Mouse (Mus musculus): Measurements from ENCODE around the gene Crygs.

Gene Crygs

DNA sequence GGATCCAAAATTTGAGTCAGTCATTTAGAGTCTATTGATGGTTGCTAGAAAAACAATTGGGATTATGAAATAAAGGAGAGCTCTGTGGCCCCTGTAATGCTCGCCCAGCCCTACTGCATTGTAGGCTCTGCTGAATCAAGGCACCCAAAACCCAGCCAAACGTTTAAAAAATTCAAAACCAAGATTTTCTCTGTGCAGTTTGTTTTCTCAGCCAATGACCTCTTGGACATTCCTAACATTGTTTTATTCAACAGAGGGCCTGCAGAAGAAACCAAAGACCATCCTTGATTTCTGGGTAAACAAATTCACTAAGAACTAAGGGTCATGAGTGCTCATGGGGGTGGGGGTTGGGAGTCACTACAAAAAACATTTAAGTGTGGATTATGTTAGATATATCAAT lies at the start of gene Crygs:
Crygs (minus strand) TSS at position 101 of the 400 bp plus-strand sequence.
- DNase-seq (ENCODE audit: low spot score), result no peak

DNA sequence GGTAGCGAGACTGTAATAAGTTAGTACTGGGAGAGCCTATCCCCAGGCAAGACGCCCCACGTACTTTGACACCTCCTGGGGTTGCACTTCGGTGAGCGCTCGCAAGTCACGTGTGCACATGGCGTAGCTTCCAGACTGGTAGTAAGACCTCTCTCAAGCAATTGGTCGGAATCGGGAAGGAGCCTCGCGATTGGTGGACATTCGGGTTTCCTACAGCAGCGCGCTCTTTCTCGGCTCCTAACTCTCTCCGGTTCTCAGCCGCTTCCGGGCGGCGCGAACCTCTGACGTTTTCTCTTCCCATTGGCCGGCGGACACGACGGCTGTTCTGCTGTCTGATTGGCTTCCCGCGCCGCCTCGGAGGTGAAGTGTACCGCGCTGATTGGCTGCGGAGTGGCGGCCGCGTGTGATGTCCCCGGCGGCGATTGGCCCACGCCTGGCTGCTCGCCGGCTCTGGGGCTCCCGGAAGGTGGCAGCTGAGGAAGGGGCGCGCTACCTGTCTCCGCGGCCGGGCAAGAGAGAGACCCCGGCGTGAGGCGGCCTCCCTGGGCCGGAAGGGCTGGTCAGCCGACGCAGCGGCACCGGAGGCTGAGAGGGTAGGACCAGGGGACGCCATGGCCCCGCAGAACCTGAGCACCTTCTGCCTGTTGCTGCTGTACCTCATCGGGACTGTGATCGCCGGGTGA lies 46.2 kb upstream of the Crygs start, which contains the start of the genes Tbccd1 and Dnajb11:
Tbccd1 (minus strand) TSS at position 239 of the 683 bp plus-strand sequence.
Dnajb11 (plus strand) TSS at position 415 of the 683 bp plus-strand sequence.
- DNase-seq (ENCODE audit: low spot score), result peak; percentile 99

DNA sequence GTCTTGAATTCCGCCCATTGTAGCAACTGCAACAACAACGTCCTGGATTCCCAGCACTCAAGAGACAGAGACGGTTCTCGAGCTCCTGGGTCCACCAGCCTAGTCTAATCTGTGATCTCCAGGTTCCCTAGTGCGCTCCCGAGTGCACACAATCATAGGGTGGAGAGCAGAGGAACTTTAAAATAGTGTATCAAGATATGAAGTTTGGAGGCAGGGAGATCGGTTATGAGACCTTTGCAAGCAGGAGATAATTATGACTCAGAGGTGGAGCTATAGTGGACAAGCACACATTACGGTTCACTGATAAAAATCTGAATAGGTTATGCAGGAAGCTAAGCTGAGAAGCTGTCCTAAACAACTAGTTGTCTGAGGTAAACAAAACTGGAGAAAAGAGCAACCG lies 45.4 kb upstream of the Crygs start:
- no peak for DNase-seq (ENCODE audit: low spot score)

- DNase-seq (ENCODE audit: low spot score), result no peak
These were observed 41.3 kb upstream of the Crygs start for GRCm38 (mm10) chr16:22852709-22853108.

GRCm38 (mm10) chr16:22848331-22848730 lies 37.0 kb upstream of the Crygs start:
- no peak for DNase-seq (ENCODE audit: low spot score)

GRCm38 (mm10) chr16:22847686-22848085 lies 36.3 kb upstream of the Crygs start:
- no peak for DNase-seq (ENCODE audit: low spot score)

DNA sequence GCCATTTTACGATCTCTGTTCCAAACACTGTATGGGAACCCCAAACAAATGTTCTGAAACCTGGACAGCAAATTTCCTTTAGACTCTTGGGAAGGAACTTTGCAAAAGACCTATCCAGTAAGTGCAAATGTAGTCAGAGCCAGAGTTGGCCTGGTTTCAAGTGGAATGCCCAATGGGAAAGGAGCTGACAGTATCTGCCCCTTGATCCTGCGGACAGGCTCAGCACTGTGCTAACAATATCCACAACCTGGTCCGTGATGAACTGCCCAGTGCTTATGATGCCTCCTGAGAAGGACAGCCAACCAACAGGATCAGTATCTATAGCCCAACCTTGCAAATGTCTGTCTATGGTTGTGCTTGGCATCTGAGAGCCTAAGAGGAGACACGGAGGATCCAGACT lies 34.1 kb upstream of the Crygs start:
- no peak for DNase-seq (ENCODE audit: low spot score)

DNA sequence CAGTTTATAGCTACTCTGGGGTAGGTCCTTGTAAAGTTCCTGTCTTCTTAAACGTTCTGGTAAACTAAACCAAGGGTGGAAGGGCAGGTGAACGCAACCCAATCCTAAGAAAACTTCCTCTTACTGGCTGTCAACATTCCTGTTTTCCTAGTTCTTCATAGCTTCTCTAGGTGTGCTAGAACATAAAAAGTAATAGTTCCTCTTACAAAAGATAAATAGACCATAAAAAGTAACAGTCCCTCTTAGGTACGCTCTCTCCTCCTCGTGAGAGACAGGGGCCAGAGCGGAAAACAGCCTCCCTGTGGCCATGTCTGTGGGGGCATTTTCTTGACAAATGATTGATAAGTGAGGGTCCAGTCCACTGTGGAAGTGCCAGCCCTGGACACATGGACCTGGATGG lies 33.5 kb upstream of the Crygs start:
- DNase-seq (ENCODE audit: low spot score), result no peak

DNA sequence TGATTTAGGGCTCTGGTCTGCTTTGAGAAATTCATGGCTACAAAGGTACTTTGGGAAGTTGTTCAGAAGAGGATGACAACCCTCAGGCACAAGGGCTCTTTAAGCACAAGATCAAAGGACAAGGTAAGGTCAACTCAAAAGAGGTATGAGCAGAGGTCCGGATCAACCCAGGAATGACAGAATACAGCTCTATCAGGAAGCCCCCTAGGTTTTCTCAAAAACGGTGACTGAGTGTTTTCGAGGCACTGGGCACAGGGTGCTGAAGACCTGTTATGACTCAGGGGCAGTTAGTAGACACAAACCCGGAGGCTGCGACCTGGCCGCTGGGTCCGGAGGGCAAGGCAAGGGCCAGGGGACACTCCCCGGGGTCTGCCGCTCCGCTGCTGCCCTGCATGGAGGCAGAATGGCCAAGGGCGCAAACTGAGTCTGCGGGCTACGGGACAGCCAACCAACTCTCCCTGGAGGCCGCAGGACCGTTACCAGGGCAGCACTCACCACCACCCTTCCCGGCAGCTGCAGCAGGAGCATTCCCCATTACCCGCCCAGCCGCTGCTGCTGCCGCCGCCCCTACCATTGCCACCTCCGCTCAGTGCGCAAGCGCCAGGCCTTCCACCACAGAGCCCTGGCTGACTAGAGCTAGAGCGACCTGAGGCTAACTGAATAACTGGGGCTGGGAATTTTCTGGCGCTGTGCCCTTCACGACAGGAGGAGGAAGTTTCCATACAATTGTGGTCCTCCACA lies 32.9 kb upstream of the Crygs start:
- peak; percentile 79 for DNase-seq (ENCODE audit: low spot score)

GRCm38 (mm10) chr16:22842871-22843270 lies 31.5 kb upstream of the Crygs start:
- DNase-seq (ENCODE audit: low spot score), result no peak

- DNase-seq (ENCODE audit: low spot score), result no peak
These were observed 27.9 kb upstream of the Crygs start for GRCm38 (mm10) chr16:22839146-22839857.

DNA sequence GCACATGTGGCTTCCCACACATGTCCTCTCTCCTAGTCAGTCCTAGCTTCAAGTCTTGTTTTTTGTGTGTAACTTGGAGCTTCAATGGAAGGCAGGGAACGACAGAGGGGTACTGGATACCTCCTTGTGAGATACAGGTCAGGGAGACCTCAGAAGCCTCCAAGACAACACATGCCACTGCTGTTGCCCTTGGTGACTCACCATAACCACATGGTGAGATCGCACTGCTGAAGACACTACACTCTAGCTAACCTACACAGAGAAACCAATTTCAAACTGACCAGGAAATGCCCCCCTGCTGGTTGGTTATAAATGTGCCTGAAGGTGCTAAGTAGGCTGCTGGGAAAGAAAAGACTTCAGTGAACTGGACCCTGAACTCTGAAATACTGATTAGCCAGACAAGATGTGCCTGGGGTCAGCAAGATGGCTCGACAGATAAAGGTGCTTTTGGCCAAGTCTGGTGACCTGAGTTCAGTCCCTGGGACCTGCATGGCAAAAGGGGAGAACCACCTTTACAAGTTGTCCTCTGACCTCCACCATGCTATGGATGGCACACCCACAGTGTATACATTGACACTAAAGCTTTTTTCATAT lies 21.7 kb upstream of the Crygs start:
- no peak for DNase-seq (ENCODE audit: low spot score)

DNA sequence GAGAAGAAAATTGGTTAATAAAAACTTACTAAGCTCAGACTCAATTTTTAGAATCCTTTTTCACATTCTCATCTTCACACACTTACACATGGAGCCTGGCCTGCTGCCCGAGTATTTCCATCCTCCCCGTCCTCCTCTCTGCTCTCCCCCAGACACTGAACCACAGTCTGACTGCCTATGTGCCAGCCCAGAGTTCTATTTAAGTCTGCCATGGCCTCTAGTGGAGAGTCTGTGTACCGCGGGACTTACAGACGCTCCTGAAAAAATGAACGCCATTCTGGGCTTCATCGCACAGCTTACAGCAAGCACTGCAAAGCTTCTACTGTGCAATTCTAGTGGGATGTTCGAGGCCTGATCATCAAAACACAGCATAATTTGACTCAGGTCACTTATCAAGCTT lies 9.4 kb upstream of the Crygs start:
- DNase-seq (ENCODE audit: low spot score), result peak; percentile 48

GRCm38 (mm10) chr16:22807468-22808070 lies 3.8 kb downstream of the Crygs start:
- peak; percentile 74 for DNase-seq (ENCODE audit: low spot score)

DNA sequence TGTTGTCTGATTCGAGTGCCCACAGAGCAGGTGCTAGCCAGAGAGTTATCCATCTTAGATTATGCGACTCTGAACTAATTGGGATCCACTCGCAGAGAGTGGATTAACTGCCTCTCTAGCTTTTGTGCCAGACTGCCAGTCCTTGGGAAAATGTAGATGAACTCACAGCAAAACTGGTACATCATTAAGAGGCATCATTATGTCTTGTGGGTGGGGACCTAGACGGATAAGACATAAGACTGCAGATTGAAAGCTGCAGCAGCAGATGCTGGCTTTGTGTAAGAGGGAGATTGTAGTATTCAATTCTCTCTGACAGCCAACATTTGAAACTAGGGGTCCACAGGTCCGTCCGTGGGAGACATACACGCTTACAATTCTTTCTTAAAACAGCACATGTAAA lies 8.6 kb downstream of the Crygs start:
- DNase-seq (ENCODE audit: low spot score), result no peak

DNA sequence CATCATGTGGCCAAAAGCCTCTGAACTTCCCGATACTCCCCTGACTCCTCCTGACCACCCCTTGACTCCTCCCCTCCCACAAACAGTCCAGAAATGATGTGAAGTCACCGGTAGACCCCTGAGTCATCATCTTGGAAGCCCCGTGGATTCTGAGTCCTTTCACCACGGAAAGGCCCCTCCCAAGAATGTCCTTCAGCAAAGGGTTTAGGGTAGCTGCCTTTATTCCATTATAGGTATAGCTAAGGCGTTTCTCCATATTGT lies 10.6 kb downstream of the Crygs start:
- DNase-seq (ENCODE audit: low spot score), result no peak

DNA sequence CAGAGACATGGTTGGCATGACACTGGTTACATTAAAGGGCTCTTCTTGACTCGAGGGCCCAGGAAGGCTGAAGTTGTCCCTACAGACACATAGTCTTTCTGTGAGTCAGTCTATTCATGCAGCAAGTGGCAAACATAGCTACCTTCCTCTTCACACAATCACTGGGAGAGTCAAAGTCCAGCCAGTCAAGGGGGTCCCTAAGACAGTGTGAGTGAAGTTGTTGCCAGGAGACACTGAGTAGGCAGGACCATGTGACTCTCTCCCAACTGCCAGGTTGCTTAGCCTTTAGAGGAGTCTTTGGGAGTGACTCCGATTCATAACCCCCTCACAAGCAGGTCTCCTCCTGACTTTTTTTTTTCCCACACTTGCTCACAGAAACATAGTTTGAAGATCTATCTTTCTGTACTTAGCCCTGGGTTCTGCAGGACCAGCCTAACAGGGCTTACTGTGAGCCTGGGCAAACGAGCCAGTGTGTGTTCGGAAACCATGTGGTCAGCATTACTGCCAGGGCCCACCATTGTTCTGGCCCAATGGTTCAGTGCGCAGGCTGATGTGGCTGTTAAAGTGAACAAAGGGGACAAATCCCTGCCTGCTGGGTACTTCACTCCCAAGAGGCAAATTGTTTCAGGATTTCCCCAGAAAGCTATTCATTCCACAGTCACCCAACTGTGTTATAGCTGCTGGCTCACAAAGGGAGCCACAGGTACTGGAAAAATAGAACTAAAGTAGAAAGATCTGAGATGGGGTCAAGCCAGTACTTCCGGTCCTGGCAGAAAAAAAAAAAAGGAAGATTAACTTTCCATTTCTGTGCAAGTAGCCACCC lies 11.1 kb downstream of the Crygs start:
- no peak for DNase-seq (ENCODE audit: low spot score)

GRCm38 (mm10) chr16:22798520-22798919 lies 12.9 kb downstream of the Crygs start:
- no peak for DNase-seq (ENCODE audit: low spot score)

GRCm38 (mm10) chr16:22797521-22797920 lies 13.9 kb downstream of the Crygs start:
- DNase-seq (ENCODE audit: low spot score), result peak; percentile 60

DNA sequence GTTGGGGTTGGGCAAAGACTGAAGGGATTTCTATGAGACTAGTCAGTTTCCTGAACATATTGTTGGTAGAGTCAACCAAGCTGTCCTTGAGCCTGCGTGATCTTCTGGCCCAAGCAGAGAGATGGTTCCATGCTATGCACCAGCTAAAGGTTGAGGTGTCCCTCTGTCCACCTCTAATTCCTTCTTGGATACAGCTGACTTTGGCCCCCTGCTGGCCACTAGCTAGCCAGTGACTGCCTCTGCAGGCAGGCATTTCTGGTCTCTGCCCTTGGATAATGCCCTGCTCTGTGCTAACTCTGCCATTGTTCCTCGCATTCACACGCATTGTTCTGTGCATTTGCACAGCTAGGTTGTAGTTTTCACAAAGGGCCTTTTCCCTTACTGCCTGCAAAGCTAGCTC lies 15.9 kb downstream of the Crygs start:
- no peak for DNase-seq (ENCODE audit: low spot score)

- no peak for DNase-seq (ENCODE audit: low spot score)
These were observed 20.1 kb downstream of the Crygs start for GRCm38 (mm10) chr16:22791235-22791634.
